Mouse (Mus musculus) E14TG2a.4 (cell line): ENCODE measurements around the gene Serpinb9d.
A peak's percentile ranks its signal among the peaks of the same experiment; 100 is the strongest.
"Not testable (repeated sequence)": the region's sequence is repeated elsewhere in the genome, so short reads cannot be mapped to it uniquely, and the experiment has no call there.

ENCODE experiments used
- H3K27me3 ChIP-seq: 2 replicates; pipeline ENCODE4 v1.6.1; 2014; ENCODE audit warnings: low read length, control low read depth; ENCODE audit not compliant: insufficient read depth
- H3K36me3 ChIP-seq: 2 replicates; pipeline ENCODE4 v1.6.1; 2014; ENCODE audit warnings: low read length, control low read depth; ENCODE audit not compliant: insufficient read depth
- H3K4me1 ChIP-seq: replicated peaks from 2 replicates; pipeline ENCODE4 v1.6.1; 2014; ENCODE audit warnings: low read depth, low read length, control low read depth
- H3K4me3 ChIP-seq: replicated peaks from 2 replicates; pipeline ENCODE4 v1.5.1; 2014; ENCODE audit warnings: mild to moderate bottlenecking, low read length
- H3K9me3 ChIP-seq: 2 replicates; pipeline ENCODE4 v1.6.1; 2014; ENCODE audit warnings: low read length, control low read depth
- CTCF ChIP-seq: conservative IDR thresholded peaks from 2 replicates; pipeline ENCODE4 v1.5.1; 2014; ENCODE audit warnings: low read length
- NANOG ChIP-seq: IDR thresholded peaks from 2 replicates; pipeline ENCODE4 v1.6.1; 2014; ENCODE audit warnings: borderline replicate concordance, low read length, mixed read lengths
- POU5F1 ChIP-seq: IDR thresholded peaks from 2 replicates; pipeline ENCODE4 v1.6.1; 2014; ENCODE audit warnings: low read length, borderline replicate concordance

Gene Serpinb9d

GRCm38 (mm10) chr13:33192659-33193058, at the start of gene Serpinb9d:
TSS of gene Serpinb9d (plus strand) at chr13:33192959.
- no peaks in the 10 kb centered on the region for H3K4me1 ChIP-seq
- no peak within 1 kb of the TSS for H3K4me3 ChIP-seq
- no peaks in the 10 kb centered on the region for H3K9me3 ChIP-seq
- H3K36me3 ChIP-seq: no peaks in the 10 kb centered on the region
- no peak for TF ChIP-seq NANOG
- no peak for TF ChIP-seq POU5F1
- TF ChIP-seq CTCF: no peak
- H3K27me3 ChIP-seq: no peaks in the 10 kb centered on the region

GRCm38 (mm10) chr13:33159642-33160041, 33.1 kb upstream of the Serpinb9d start, which contains the start of gene Serpinb9c:
TSS of gene Serpinb9c (minus strand) at chr13:33159742.
- no peaks in the 10 kb centered on the region for H3K27me3 ChIP-seq
- H3K36me3 ChIP-seq: no peaks in the 10 kb centered on the region
- H3K9me3 ChIP-seq: no peaks in the 10 kb centered on the region
- H3K4me3 ChIP-seq: no peak within 1 kb of the TSS
- no peaks in the 10 kb centered on the region for H3K4me1 ChIP-seq
- TF ChIP-seq NANOG (no peak), POU5F1 (no peak), CTCF (no peak)

DNA sequence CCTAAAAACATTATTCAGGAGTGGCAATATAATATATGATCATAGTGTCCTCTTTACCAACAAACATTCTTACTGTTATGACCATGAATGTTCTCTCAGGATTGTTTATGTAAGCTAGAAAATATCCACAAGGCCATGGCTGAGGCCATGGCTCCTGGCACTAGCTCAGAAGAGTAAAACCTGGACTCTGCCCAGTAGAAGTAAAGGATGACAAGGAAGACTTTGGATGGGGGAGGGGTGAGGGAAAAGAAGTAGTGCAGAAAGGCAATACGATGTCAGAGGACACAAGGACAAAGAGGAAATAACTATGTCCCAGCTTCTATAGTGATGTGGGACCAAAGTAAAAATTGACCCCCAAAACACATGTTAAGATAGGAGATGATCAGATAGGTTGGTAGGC, 2.3 kb upstream of the Serpinb9d start:
- H3K4me3 ChIP-seq, H3K27me3 ChIP-seq, H3K36me3 ChIP-seq, H3K4me1 ChIP-seq, H3K9me3 ChIP-seq: not testable (repeated sequence)

DNA sequence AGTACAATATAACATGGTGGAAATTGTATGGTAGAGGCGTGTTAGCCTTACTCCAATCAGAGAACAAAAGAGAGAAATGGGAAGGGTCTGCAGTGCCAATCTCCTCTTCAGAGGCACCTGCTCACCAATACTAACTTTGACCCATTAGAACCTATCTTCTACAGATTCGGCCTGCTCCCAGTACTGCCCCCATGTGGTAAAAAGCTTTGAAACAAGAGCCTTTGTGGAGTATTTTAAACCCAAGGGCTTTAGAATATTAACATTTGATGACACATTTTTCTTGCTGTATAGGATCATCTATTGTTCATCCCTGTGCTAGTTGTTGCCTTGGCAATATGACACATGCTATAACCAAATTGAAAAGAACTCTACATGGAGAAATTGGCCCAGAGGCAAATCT, 7.0 kb downstream of the Serpinb9d start:
- no peak overlapping the region for H3K4me3 ChIP-seq
- H3K27me3 ChIP-seq: no peaks in the 10 kb centered on the region
- no peaks in the 10 kb centered on the region for H3K36me3 ChIP-seq
- H3K9me3 ChIP-seq: no peaks in the 10 kb centered on the region
- no peaks in the 10 kb centered on the region for H3K4me1 ChIP-seq
- TF ChIP-seq POU5F1: no peak
- TF ChIP-seq CTCF: peak; percentile 38

- not testable (repeated sequence) for H3K4me3 ChIP-seq, H3K27me3 ChIP-seq, H3K36me3 ChIP-seq, H3K4me1 ChIP-seq
- peaks cover 22% of the 10 kb centered on the region for H3K9me3 ChIP-seq
These were observed 56.6 kb downstream of the Serpinb9d start, which contains the start of gene Serpinb9e for GRCm38 (mm10) chr13:33249312-33249711. TSS of gene Serpinb9e (plus strand) at chr13:33249612.
